Mouse (Mus musculus) small intestine, adult 2 months (tissue): ENCODE results near the gene Gm5617. TPM values are rescaled to one million over a fixed set of nuclear protein-coding genes. Genes with fewer than 3 reads are reported as not detected.
"Not testable (repeated sequence)": the region's sequence is repeated elsewhere in the genome, so short reads cannot be mapped to it uniquely, and the experiment has no call there.

Source experiments
- H3K27ac ChIP-seq: fragments of 200-500 bp; 2 replicates; pipeline ENCODE4 v1.5.1; 2012; ENCODE audit warnings: low read depth, low read length, control low read depth, inconsistent platforms; ENCODE audit not compliant: insufficient read depth
- H3K27me3 ChIP-seq: fragments of 200-500 bp; 2 replicates; pipeline ENCODE4 v1.6.1; 2012; ENCODE audit warnings: mild to moderate bottlenecking, moderate library complexity, low read length, inconsistent platforms; ENCODE audit not compliant: control insufficient read depth, insufficient read depth
- H3K36me3 ChIP-seq: fragments of 200-500 bp; 2 replicates; pipeline ENCODE4 v1.6.1; 2012; ENCODE audit warnings: mild to moderate bottlenecking, low read length, control low read depth, inconsistent platforms; ENCODE audit not compliant: control insufficient read depth, insufficient read depth
- H3K4me1 ChIP-seq: fragments of 200-500 bp; 2 replicates; pipeline ENCODE4 v1.6.1; 2012; ENCODE audit warnings: low read length, inconsistent platforms, mixed read lengths; ENCODE audit not compliant: control insufficient read depth, insufficient read depth, insufficient read length
- H3K4me3 ChIP-seq: fragments of 200-500 bp; 2 replicates; pipeline ENCODE4 v1.5.1; 2012; ENCODE audit warnings: low read depth, mild to moderate bottlenecking, control low read depth, inconsistent platforms, low read length, moderate library complexity
- CTCF ChIP-seq: fragments of 200-500 bp; IDR thresholded peaks from 2 replicates; pipeline ENCODE4 v1.5.1; 2012; ENCODE audit warnings: low read depth, mild to moderate bottlenecking, control low read depth, inconsistent platforms, low read length, moderate library complexity, mixed read lengths; ENCODE audit not compliant: insufficient replicate concordance, insufficient read length; ENCODE audit errors: extremely low read depth
- POLR2A ChIP-seq: fragments of 200-500 bp; IDR thresholded peaks from 2 replicates; pipeline ENCODE4 v1.6.1; 2012; ENCODE audit warnings: low read depth, mild to moderate bottlenecking, control low read depth, inconsistent platforms, low read length, moderate library complexity
- WGBS: fragments of 180-500 bp; shearing (Covaris S2); methylation state at CpG from one replicate; pipeline ENCODE4 v1.1.7; 2018; 5-methylcytosine and 5-hydroxymethylcytosine counted together
- polyA plus RNA-seq: library from polyadenylated mRNA; depleted of rRNA; stranded (reverse); fragments of >200 nt; gene quantifications from 2 replicates; pipeline ENCODE4 v1.2.3, GENCODE M21; 2012

The Gm5617 gene
- polyA plus RNA-seq, 1 experiment = 68.0 TPM

DNA sequence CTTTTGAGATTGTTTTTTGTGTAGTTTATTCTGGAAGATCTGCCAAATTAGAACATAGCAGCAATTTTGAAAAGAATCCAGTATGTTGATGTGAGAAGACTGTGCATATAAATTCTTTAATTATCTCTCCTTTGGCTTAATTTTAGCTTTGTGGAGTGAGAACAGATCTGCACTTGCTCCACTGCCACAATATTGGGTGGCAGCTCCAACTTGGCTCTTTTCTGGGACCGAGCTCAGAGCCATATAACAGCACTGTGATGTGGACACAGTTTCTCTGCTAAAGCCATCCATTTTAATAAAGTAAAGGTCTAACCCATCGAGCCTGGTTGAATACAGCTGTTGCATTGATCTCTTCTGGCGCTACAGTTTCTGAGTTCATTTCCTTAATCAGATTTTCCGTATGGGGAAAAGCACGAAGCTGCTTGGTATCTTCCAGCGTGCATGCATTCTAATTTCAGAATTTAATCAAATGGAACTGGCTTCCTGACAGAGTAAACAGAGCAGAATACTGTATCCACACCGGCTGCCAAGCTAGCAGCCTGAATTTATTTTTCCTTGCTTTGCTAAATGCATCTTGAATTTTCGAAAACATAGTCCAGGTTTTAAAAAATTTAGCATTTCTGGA lies 9.6 kb downstream of the Gm5617 start:
- Histone ChIP-seq H3K4me3 (no peak overlapping the region), H3K27me3 (peaks cover 3% of the 10 kb centered on the region), H3K36me3 (no peaks in the 10 kb centered on the region), H3K27ac (no peak overlapping the region), H3K4me1 (no peaks in the 10 kb centered on the region)
- 62% methylated on average over 8 of the region's 8 CpGs for WGBS
- TF ChIP-seq CTCF = no peak

DNA sequence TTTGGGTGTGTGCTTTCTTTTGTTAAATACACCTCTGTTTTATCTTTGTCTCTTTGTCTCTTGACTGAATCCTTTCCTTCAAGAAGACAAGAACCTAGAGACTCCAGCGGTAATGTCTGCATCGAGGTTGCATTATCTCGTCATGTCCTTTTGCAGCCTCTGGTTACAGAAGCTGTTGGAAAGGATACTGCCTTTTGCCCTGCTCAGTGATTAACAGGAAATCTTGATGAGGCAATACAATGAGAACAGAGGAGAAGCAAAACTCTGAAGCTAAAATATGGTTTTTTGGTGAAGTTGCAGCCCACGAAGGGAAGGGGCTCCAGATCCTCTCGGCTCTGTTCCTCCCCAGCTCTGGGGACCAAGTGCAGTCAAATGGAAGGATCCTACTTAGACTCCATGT lies 14.9 kb downstream of the Gm5617 start:
- no peak overlapping the region for H3K4me3 ChIP-seq
- TF ChIP-seq POLR2A = no peak
- no peak for TF ChIP-seq CTCF
- H3K27ac ChIP-seq = no peak overlapping the region
- H3K27me3 ChIP-seq = no peaks in the 10 kb centered on the region; the same call in 1 of the 2 replicates
- 88% methylated on average over 5 of the region's 5 CpGs for WGBS
- H3K36me3 ChIP-seq = no peaks in the 10 kb centered on the region
- H3K4me1 ChIP-seq = no peaks in the 10 kb centered on the region

DNA sequence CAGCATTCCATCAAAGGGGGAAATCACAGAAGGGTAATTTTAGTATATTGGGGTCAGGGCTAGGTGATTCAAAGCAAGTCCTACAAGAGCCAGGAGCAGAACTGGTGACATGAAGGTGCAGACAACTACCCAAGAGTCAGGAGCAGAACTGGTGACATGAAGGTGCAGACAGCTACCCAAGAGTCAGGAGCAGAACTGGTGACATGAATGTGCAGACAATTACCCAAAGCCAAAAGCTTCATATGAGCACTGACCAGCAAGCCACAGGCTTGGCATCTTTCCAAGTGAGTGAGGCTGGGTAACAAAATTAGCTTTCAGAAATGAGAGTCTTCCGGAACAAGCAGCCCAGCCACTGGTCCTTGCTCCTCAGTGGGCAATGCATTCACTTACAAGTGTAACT lies 20.1 kb downstream of the Gm5617 start:
- Histone ChIP-seq H3K4me3 (no peak overlapping the region), H3K36me3 (no peaks in the 10 kb centered on the region), H3K27me3 (no peaks in the 10 kb centered on the region; the same call in 1 of the 2 replicates), H3K4me1 (no peaks in the 10 kb centered on the region), H3K27ac (no peak overlapping the region)
- no peak for TF ChIP-seq CTCF
- TF ChIP-seq POLR2A = no peak
- WGBS = 55% methylated on average over 1 of the region's 1 CpGs

DNA sequence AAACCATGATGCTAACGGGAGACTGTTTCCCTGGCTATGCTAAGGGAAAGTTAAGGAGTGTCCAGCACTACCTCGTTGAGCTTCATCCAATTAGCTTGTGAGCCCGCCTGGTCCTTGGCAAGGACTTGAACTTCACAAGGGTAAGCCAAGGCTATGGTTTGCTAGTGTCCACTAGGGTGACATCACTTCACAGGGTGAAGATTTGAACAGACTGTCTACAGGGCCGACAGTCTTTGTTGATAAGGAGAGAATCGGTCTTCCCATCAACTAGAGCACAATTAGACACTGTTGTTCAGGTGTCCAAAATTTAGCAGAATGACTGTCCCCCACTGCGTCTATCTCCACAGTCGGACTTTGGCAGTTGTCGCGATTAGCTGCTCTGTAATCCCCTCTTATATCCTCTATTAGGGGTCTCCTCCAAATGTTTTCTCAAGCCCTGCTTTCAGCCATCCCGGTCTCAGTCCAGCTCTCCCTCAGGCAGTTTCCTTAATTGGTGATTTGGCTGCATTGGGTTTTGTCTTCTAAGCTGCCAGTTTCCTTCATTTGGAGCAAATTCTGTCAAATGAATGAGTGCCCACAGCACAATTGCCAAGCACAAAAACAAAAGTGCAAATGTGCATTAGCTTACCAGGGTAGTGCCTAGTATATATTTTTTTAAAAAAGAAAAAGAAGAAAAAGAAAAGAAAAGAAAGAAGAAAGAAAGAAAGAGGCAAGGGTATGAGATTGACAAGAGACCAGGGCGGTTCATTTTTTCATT lies 21.6 kb downstream of the Gm5617 start:
- Histone ChIP-seq H3K27me3 (no peaks in the 10 kb centered on the region; the same call in 1 of the 2 replicates), H3K4me3 (no peak overlapping the region), H3K4me1 (no peaks in the 10 kb centered on the region), H3K27ac (no peak overlapping the region), H3K36me3 (no peaks in the 10 kb centered on the region)
- no peak for TF ChIP-seq CTCF
- TF ChIP-seq POLR2A = no peak
- WGBS = 85% methylated on average over 11 of the region's 11 CpGs

DNA sequence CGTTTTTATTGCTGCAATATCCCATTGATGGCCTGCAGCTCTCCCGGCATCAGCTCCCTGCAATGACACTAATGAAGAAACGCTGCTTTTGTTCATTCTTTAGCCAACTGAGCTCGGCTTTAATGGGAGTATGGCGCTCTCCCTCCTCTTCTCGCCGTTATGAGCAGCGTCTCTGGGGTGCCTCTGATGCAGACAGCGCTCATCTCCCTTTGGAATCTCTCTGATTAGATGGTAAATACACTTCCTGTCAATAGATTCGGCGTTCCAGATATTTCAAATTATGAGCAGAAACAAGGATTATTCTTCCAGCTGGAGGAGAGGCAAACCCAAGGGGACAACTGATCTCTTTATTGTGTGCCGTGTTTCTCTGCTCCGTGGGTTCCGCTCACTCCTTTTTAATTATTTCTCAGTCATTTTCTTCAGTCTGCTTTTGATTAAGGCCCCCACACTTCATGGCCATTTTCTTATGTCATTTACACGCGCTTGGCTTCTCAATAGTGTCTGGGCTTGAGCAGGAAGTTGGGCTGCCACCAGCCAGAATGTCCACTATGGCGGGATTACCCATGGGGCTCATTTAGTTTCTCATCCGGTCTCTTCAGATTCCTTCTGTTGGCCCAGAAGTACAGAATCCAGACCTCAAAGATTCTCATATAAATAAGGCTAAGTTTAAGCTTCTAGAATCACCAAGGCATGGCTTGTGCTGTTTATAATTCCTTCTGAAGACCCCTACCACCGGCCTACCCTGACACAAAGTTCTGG lies 22.3 kb downstream of the Gm5617 start:
- WGBS = 73% methylated on average over 19 of the region's 19 CpGs
- H3K36me3 ChIP-seq = no peaks in the 10 kb centered on the region
- H3K4me3 ChIP-seq = no peak overlapping the region
- TF ChIP-seq POLR2A (no peak), CTCF (no peak)
- H3K27me3 ChIP-seq = no peaks in the 10 kb centered on the region; the same call in 1 of the 2 replicates
- no peaks in the 10 kb centered on the region for H3K4me1 ChIP-seq
- no peak overlapping the region for H3K27ac ChIP-seq

DNA sequence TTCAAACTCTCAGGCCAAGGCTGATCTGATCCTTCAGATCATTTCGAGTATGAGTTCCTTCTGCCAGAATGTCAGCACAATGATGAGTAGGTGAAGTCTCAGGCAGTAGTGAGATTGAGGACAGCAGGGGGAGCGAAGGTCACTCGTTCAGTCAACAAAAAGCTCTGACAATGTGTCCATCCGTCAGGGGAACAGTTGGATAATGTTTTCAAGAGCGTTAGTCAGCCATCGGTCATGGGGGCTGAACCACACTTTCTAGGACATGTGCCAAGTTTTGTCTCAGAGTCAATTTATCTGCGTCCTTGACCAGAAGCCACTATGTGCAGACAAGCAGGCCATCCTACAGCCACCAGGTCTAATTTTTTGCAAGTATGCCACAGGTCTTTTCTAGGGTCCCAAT lies 25.2 kb downstream of the Gm5617 start:
- 12% methylated on average over 5 of the region's 7 CpGs for WGBS
- not testable (repeated sequence) for H3K27me3 ChIP-seq, H3K27ac ChIP-seq, H3K4me3 ChIP-seq, H3K36me3 ChIP-seq, H3K4me1 ChIP-seq

DNA sequence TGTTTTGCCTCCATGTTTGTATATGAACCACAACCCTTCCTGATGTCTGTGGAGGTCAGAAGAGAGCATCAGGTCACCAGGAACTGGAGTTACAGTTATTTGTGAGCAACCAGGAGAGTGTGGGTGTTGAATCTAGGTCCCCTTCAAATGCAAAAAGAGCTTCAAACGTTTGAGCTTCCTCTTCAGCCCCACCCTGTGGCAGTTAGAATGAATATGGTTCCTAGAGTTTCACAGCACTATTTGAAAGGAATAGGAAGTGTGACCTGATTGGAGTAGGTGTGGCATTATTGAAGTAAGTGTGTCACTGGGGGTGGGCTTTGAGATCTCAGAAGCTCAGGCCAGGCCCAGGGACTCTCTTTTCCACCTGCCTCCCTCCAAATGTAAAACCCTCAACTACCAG lies 30.3 kb downstream of the Gm5617 start:
- H3K4me1 ChIP-seq = no peaks in the 10 kb centered on the region
- no peaks in the 10 kb centered on the region for H3K27me3 ChIP-seq
- 0% methylated on average over 1 of the region's 1 CpGs for WGBS
- TF ChIP-seq CTCF = no peak
- TF ChIP-seq POLR2A = no peak
- H3K4me3 ChIP-seq = no peak overlapping the region
- no peaks in the 10 kb centered on the region for H3K36me3 ChIP-seq
- no peak overlapping the region for H3K27ac ChIP-seq
